Mouse (Mus musculus): ENCODE results near the gene Myo3b.
A peak's percentile ranks its signal among the peaks of the same experiment; 100 is the strongest.

Myo3b gene

DNA sequence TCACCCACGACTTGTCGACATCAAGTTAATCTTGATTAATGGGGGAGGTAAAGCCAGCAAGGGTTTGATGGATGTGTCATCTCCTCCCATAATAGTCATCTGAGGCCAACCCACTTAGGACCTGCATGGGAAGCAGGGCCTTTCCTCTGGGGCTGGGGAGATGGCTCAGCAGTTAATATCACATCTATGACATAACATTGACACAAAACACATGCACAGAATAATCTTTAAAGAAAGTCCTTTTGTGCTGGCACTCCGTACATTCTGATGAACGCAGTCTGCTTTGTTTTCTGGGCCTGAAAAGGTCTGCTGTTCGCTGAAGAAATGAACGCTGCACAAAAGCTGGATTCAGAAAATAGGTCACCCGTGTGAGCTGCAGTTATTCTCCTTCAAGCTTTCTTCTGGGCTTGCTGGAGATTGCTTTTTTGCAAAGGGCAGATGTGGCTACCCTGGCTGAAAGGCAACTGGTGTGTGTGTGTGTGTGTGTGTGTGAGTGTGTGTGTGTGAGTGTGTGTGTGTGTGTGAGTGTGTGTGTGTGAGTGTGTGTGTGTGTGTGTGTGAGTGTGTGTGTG lies 26.9 kb downstream of the Myo3b start:
- no peak for DNase-seq (ENCODE audit: low spot score)

DNA sequence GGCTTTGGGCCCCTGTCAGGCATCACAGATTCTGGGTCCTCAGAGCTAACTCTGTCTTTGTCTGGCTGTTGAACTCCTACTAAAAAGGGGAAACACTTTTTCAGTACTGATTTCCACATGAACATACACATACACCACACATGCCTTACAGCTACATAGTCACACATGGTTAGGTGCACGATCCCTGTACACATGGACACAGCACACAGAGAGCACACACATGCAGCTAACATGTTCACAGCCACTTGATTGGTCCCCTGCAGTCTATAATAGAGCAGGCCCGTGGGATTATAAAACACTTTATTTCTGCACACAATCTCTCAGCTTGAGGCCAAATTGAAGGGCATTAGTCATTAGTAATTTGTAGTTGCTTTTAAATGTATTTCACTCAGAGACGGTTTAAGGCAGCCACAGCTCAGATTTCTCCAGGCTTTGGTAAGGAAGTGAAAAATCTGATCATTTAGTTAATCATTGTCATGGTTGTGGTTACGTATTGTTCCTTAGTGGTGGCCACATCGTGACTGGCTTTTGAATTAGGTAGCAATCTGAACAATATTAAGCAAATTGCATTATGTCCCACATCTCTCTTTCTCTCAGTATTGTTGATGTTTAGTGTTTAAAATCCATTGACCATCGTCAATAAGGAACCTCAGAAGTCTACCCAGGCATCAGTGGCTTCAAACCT lies 27.6 kb downstream of the Myo3b start:
- no peak for DNase-seq (ENCODE audit: low spot score)

DNA sequence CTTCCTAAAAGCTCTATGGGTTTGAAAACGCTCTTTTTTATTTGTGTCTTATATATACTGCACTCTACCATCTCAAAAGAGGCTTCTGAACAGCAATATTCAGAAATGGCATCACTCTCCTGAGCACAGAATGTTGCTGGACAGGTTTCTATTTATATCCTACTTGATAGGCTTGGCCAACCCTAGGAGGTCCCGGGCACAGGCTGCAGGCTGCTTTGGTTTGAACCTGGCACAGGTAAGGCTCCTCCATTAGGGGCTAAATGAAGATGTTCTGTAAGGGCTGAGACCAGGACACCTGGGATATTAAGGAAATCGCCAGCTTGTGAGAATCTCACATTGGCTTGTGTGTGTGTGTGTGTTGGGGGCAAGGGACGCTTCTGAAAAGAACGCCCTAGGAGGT lies 30.9 kb downstream of the Myo3b start:
- DNase-seq (ENCODE audit: low spot score): no peak

DNA sequence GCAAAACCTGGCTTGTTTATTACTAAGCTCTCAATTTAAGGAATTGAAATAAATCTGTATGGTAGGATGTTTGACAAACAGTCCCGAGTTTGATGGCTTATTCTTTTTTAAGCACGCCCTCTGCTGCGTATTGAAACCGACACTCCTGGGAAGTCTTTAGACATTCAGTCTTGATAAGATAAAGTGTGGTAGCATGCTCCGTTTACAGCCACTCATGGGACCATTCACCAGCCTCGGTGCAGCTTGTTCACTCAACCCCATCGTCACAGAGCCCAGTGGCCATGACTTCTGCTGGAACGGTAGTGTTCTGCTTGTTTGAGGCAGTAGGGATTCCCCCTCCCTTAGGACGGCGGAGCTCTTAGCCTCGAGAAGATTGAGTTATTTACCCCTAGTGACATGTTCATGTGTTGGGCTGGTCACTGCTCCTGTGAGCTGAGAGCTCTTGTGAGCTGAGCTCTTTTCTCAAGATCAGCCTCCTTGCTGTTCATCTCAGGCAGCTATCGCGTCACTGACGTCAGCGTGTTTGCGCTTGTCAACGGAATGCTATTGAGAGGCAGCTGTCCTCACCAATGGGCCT lies 44.6 kb downstream of the Myo3b start:
- DNase-seq (ENCODE audit: low spot score): no peak

DNA sequence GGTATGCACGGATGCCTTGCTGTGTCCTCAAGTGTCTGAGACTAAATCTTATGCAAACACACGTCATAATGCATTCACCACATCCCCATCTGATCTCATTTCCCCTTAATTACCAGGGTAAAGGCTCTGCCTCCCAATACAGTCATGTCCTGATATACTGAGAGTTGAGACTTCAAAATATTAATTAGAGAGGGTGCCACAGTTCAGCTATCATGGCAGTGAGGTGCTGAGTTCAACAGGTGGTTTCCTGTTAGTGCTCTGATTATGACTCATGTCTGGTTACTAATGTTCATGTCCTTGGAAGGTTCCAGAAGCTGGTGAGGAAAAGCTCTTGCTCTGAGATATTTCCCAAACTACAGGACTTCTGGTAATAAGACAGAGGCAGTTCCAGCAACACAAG lies 52.3 kb downstream of the Myo3b start:
- DNase-seq (ENCODE audit: low spot score): no peak

DNA sequence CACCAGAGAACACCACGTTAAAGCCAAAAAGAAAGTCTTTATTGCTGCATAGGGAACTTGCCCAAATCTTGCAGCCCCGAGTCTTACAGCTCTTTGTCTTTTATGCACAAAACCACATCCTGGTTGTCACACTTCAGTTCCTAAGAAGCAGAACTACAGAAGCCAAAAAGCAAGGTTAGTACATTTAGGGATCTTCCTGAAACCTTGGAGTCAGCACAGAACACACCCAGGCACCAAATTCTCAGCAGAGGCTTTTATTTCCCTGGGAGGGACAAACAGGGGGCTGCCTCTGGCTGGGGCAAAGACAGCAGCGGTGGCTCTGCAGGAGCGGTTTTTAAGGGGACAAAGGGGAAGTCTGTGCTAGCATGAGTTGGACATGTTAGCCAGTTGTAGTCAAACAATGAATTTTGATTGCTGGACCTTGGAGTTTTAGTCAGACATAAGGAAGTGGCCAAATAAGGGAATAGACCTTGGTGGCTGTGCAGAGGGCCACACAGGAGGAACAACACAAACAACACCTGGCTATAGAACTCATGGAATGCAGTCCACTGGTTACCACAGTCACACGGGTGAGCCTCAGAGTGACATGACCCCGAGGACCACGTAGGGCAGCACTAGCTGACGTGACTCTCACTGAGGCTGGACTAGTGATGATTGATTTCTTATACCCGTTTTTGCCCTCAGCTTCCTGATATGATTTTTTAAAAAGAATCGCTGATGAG lies 53.0 kb downstream of the Myo3b start:
- DNase-seq (ENCODE audit: low spot score): no peak

DNA sequence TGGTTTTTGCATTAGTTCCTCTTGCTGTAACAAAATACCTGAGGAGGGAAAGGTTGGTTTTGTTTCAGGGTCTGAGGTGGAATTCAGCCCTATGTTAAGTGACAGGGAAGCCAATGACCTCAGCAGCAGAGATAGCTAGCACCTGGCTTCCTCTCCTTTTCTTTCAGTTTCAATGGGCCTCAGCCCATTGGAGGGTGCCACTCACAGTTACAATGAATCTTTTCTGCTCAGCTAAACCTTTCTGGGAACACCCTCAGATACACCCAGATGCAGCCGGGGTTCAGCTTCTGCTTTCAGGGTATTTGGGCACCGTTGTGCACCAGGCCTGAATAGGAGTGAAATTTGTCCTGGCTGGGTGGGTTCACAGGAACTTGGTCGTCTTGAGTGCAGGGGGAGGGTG lies 53.7 kb downstream of the Myo3b start:
- DNase-seq (ENCODE audit: low spot score): no peak

DNA sequence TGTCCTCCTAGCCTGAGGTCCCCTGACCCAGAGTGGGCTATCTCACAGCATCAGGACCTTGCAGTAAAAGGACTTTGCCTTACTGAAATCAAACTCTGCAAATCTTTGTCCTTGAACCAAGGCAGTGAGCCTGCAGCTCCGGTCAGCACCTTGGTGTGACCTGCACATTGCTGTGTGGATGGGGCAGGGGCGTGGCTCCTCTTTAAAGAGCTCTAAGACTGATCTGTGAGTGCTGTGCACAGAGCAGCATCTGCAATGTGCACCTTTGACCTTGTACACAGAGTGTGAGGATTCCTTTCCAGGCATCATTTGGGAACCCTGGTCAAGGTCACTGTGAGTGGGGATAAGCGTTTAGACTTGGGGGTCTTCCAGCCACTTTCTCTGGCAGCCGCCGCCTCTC lies 55.5 kb downstream of the Myo3b start:
- DNase-seq (ENCODE audit: low spot score): no peak

DNA sequence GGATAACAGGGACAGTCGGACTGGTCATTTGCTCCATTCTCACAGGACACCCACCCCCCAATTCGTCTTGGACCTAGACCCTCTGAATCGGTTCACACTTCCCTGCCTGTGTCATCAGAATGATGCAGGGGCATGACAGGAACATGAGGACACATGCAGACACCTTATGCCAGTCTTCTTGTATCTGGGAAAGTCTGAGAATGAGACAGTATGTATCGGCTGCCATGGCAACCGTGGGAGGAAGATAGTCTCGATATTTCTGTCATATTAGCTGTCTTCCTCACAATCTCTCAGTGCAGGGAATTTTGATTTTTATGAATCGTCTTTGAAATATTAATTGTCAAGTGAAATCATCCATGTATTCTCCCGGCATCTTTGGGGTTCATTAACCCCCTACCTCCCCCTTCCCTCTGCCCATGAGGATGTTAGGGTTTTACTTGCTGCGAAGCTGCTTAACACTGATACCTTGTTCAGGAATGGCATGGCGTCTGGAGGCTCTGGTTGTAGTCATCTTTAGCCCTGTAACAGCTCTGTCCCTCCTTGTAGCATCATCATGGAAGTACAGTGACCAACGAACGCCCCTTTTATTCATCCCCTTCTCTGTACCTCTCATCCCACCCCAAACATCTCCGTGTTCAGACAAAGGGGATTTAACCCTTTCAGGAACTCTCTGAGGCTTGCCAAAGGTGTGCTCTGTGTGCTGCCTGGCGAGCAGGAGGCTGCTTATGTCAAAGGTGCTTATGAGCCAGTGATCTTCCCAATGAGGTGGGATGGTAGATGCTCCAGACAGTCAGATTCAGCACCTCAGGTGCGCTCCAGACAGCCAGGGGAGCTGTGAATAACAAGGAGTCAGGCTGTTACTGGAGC lies 58.5 kb downstream of the Myo3b start:
- peak; percentile 69 for DNase-seq (ENCODE audit: low spot score)

DNA sequence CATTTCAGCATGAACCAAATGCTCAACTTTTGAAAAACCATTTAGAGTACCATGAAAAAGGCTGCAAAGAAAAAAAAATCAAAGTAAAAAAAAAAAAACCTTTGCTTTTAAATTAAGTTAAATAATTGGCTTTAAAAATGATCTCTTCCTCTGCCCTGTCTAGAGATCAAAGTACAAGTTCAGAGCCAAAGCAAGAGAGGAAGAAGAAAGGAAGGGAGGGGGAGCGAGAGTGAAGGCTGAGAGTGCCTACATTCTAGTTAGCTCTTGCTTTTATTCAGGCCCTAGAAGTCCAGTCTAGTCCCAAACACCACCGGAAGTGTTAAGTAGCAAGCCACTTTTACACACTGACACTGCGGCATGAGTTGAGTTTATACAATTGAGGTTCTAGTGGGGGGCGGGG lies 60.5 kb downstream of the Myo3b start:
- no peak for DNase-seq (ENCODE audit: low spot score)

DNA sequence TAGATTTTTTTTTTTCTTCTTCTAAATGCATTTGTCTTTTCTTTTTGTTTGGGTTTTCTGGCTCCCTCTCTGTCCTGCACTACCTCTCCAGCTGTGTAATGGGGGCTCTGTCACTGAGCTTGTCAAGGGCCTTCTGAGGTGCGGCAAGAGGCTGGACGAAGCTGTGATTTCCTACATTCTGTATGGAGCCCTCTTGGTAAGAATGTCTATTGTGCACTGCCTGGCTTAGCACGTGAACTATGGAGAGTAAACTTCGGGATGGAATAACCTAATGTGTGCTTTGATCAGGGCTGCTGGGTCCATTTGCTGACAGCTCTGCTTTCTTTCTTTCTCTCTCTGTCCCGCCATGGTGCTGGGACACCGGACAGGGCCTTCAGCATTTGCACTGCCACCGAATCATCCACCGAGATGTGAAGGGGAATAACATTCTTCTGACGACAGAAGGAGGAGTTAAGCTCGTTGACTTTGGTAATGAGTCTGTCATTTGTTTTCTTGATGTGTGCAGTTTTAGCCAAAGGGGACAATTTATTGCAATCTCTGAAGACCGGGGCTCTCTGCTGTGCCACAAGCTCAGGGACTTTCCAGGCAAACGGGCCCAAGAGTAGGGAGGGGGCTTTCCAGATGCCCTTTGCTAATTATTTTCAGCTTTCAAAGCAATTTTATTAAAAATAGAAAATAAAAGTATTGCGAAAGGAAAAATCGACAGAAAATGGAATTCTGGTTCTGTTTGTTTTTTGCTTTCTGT lies 66.5 kb downstream of the Myo3b start:
- no peak for DNase-seq (ENCODE audit: low spot score)

DNA sequence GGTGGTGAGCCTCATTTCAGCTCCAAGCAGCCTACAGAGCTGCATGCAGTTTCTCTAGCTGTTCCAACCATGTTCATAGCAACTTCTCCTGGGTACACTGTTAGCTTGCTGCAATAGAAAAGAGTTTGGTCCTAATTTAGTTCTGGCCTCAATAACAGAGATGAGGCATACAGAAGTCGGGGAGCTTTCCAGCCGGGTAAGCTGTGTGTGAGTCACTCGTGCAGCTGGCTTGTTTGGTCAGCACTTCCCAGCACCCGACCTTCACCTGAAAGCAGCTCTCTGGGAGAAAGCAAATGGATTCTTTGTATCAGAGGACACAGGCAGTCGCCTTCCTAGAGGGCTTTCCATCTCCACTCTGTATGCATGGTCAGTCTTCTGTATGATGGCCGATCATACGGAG lies 70.1 kb downstream of the Myo3b start:
- DNase-seq (ENCODE audit: low spot score): no peak

DNA sequence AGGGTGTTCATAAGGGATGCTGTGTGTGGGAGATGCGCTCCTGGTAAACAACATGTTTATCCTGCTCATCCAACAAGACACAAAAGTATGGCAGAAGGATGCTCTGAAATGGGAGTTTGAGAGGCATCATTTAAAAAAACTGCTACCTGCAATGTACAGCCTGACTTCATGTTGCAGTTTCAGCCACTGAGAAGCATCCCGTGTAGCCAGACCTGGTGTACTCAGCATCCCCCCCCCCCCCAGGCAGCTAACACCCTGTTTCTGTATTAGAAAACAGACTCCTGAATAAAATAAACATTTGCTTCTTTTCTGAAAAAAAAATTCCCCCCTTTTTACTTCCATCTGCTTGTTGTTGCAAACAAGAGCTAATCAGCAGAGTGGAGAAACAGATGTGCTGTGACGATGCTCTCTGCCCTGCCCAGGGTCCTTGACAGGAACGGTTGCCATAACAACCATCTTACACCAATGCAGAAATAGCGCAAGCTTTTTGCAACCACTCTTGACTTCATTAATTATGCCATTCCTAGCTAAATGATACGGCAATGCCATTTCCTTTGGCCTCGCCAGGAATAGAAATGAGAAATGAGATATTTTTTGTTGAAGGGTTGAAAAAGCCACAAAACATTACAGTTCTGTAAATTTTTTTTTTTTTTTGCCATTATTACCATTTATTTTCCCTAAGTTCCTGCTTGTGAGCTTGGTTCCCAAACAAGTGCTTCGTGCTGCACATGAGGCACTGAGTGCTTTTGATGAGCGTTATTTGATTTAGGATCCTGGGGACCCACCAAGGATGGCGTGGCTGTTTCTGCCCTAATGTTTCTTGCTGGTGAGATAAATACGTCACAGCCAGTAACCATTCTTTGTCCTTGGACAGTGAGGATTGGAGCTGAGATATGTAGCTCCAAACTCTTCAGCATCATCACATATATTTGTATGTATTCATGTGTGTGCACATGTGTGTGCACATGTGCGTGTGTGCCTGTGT lies 75.2 kb downstream of the Myo3b start:
- peak; percentile 42 for DNase-seq (ENCODE audit: low spot score)

DNA sequence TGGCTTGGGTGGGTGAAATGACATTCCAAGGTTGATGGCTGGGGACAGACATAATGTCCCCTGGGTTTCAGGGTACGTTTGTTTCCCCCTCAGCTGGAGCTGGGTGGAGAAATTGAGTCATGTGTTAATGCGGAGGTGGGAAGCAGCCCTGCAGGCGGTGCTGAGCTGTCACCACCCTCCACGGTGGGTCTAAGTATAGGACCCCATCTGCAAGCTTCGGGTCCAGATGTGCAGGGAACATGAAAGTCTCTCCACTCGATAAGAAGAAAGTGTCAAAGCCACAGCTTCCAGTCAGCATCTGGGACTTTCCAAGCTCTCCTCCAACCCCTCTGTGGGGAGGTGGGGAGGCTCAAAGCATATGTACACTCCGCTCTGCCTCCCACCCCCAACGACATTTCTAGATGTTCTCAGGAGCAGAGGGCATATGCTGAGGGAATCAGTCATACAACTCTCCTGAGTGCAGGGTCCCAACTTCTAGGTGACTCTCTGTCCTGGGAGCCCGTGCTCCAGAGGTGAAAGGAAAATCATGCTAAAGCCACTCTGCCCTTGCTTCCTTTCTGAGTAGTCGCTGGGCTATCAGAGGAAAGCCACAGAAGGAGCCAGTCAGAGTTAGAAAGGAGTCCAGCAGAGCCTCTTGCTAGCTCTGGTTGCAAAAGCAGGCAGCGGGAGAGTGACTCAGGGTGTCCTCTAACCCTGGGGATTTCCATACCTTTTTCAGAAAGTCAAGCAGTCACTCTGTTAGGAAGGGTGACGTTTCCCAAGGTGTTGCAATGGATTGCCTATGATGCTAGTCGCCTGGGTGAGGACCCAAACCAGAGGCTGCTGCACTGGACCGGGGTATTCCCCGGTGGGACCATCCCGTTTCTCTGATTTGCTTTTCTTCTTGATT lies 79.7 kb downstream of the Myo3b start:
- DNase-seq (ENCODE audit: low spot score): no peak

DNA sequence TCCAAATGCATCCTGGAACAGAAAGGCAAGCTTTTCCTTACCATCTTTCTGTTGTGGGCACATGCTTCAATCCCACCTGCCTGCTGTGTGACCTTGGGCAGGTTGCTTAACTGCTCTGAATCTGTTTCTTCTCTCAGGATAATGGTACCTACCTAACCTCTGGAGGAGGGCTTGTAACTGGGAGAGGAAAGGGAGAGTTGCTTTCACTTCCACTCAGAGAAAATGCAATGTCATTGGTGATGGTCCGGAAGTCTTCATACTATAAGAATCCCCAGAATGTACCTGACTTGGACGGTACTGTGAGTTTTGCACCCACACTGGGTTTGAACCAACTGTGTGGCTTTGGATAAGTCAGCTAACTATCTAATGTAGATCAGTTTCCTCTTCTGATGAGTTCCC lies 80.3 kb downstream of the Myo3b start:
- DNase-seq (ENCODE audit: low spot score): no peak

DNA sequence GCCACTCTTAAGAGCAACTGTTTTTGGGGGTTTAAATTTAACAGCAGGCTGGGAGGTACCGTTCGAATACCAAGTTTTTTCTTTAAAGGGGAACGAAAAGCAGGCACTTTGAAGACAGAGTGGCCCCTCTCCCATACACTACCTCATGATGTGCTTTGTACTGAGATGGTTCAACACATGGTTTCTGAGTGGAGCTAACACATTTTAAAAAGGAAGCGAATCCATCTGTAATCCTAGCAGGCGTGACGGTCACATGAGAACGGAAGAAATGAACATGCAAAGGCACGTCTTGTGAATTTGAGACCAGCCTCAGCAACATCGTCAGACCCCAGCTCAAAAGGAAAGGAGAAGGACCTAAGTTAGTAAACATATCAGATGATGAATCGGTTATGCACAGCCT lies 87.4 kb downstream of the Myo3b start:
- DNase-seq (ENCODE audit: low spot score): no peak

DNA sequence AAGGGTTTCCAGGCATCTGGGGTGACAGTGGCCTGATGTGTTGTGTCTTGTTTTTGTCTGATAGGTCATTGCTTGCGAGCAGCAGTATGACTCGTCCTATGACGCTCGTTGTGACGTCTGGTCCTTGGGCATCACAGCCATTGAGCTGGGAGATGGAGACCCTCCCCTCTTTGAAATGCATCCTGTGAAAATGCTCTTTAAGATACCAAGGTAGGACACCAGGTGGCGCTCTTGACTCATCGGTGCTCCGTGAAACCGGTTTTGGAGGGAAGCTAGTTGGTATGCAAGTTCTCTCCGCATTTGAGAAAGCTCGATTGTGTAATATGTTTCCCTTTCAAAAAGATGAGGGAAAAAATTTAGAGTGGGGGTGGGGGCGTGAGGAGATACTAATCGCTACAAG lies 87.9 kb downstream of the Myo3b start:
- peak; percentile 89 for DNase-seq (ENCODE audit: low spot score)

DNA sequence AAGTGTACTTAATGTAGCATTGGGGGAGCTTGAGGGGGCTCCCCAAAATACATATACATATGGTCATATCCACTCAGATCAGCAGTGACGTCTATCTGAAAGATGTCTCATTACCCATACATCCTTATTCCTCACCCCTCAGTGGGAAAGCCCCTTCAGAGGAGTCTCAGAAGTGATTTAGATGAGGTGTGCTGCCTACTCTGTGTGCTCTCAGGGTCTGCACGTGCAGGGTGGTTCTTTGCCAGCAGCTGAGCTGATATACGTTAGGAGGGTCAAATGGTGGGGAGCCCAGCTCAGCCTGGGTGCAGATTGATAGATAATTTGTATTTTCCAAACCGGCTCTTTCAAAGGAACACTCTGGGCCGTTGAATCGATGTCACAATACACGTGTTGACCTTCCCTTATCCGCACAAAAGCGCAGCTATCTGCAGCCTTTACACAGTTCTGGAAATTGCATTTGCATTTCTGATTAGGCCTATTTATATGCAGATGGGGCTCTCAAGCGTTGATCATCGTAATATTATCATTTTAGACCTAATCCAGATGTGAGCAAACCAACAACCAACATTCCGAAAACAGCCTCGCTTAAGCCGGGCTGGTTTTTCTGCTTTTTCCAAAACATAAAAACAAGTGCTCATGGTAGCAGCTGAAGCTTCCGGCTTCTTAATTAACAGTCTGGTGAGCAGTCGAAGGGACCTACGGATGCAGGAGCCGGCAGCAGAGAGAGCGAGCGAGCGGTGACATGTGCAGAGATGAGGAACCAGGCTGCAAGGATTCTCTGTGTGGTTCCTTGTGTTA lies 88.6 kb downstream of the Myo3b start:
- DNase-seq (ENCODE audit: low spot score): no peak
